Mouse (Mus musculus) bone marrow macrophage, adult 2 months (primary cell): ENCODE measurements around the gene Eif2b1.

Experiments used
- CTCF ChIP-seq: IDR thresholded peaks from 2 replicates; pipeline ENCODE4 v1.5.1; 2012; ENCODE audit warnings: low read depth, mild to moderate bottlenecking, low read length, moderate library complexity
- POLR2A ChIP-seq: IDR thresholded peaks from 2 replicates; pipeline ENCODE4 v1.6.1; 2012; ENCODE audit warnings: mild to moderate bottlenecking, low read depth, low read length, borderline replicate concordance

- no peak for TF ChIP-seq CTCF
- TF ChIP-seq POLR2A: no peak
These were observed 37.3 kb downstream of the Eif2b1 start for GRCm38 (mm10) chr5:124541602-124541973.
